Mouse (Mus musculus) midbrain, embryonic 12.5 days (tissue): ENCODE measurements around the gene Csf2rb2. TPM values are rescaled to one million over a fixed set of nuclear protein-coding genes. Genes with fewer than 3 reads are reported as not detected.

Source experiments
- ATAC-seq: fragments of 200-750 bp; cut with Nextera tagmentation; 2 replicates; pipeline ENCODE4 v1.8.0; 2017; ENCODE audit warnings: low read depth, moderate TSS enrichment, moderate library complexity; ENCODE audit not compliant: low FRiP score
- H3K27ac ChIP-seq: fragments of 300-500 bp; sonication (generic); replicated peaks from 2 replicates; pipeline ENCODE4 v1.5.1; 2016; ENCODE audit warnings: mild to moderate bottlenecking
- H3K27me3 ChIP-seq: fragments of 300-500 bp; sonication (generic); 2 replicates; pipeline ENCODE4 v1.6.1; 2016; ENCODE audit warnings: mild to moderate bottlenecking
- H3K36me3 ChIP-seq: fragments of 300-500 bp; sonication (generic); 2 replicates; pipeline ENCODE4 v1.6.1; 2016
- H3K4me1 ChIP-seq: fragments of 300-500 bp; sonication (generic); 2 replicates; pipeline ENCODE4 v1.6.1; 2016
- H3K4me2 ChIP-seq: fragments of 300-500 bp; sonication (generic); replicated peaks from 2 replicates; pipeline ENCODE4 v1.6.1; 2016; ENCODE audit warnings: mild to moderate bottlenecking, moderate library complexity
- H3K4me3 ChIP-seq: fragments of 300-500 bp; sonication (generic); 2 replicates; pipeline ENCODE4 v1.5.1; 2016; ENCODE audit warnings: mild to moderate bottlenecking
- H3K9ac ChIP-seq: fragments of 300-500 bp; sonication (generic); replicated peaks from 2 replicates; pipeline ENCODE4 v1.6.1; 2016; ENCODE audit warnings: mild to moderate bottlenecking, moderate library complexity
- H3K9me3 ChIP-seq: fragments of 300-500 bp; sonication (generic); 2 replicates; pipeline ENCODE4 v1.6.1; 2016; ENCODE audit warnings: mild to moderate bottlenecking
- WGBS: fragments of 180-500 bp; shearing (Covaris S2); methylation state at CpG from one replicate; pipeline ENCODE4 v1.1.7; 2016; 5-methylcytosine and 5-hydroxymethylcytosine counted together
- microRNA-seq: library from miRNA; unstranded; fragments of <30 nt; microRNA quantifications from one replicate; pipeline ENCODE4, GENCODE M21; 2017
- polyA plus RNA-seq: library from polyadenylated mRNA; unstranded; fragments of >200 nt; fragmentation: Nextera tagmentation; extraction: Ambion mirVana; gene quantifications from 2 replicates; pipeline ENCODE4 v1.2.1, GENCODE M21; 2016

Csf2rb2 gene
- polyA plus RNA-seq, 1 experiment from 2014 or later = 0.18 TPM

GRCm38 (mm10) chr15:78244695-78245492 lies 60.6 kb downstream of the Csf2rb2 start, which contains the start of gene Ncf4:
Gene Ncf4 (plus strand): TSS chr15:78244801.
- Histone ChIP-seq H3K4me1 (no peaks in the 10 kb centered on the region), H3K9me3 (no peaks in the 10 kb centered on the region), H3K4me3 (no peak within 1 kb of the TSS), H3K27ac (no peak within 1 kb of the TSS), H3K4me2 (no peak within 1 kb of the TSS), H3K27me3 (peaks cover 6% of the 10 kb centered on the region; the same call in 1 of the 2 replicates), H3K36me3 (no peaks in the 10 kb centered on the region), H3K9ac (no peak within 1 kb of the TSS)
- 74% methylated on average over 7 of the region's 7 CpGs for WGBS
- no peak for ATAC-seq

- Histone ChIP-seq H3K4me2 (no peak overlapping the region), H3K27ac (no peak overlapping the region)
Measured at GRCm38 (mm10) chr15:78243774-78244173, 61.7 kb downstream of the Csf2rb2 start.

GRCm38 (mm10) chr15:78243061-78243460 lies 62.5 kb downstream of the Csf2rb2 start:
- ATAC-seq = no peak
- Histone ChIP-seq H3K9me3 (no peaks in the 10 kb centered on the region), H3K4me2 (no peak overlapping the region), H3K36me3 (no peaks in the 10 kb centered on the region), H3K9ac (no peak overlapping the region), H3K4me3 (no peak overlapping the region), H3K4me1 (no peaks in the 10 kb centered on the region), H3K27ac (no peak overlapping the region), H3K27me3 (0 out of 2 replicates have a peak, but pooled peaks cover 6% of the 10 kb centered on the region)
- 80% methylated on average over 8 of the region's 8 CpGs for WGBS

More at GRCm38 (mm10) chr15:78243774-78244173, 61.7 kb downstream of the Csf2rb2 start:
- Histone ChIP-seq H3K27me3 (0 out of 2 replicates have a peak, but pooled peaks cover 6% of the 10 kb centered on the region), H3K4me3 (no peak overlapping the region), H3K9ac (no peak overlapping the region), H3K4me1 (no peaks in the 10 kb centered on the region), H3K36me3 (no peaks in the 10 kb centered on the region), H3K9me3 (no peaks in the 10 kb centered on the region)
- 76% methylated on average over 6 of the region's 6 CpGs for WGBS
- no peak for ATAC-seq

- Histone ChIP-seq H3K4me2 (no peak overlapping the region), H3K36me3 (no peaks in the 10 kb centered on the region), H3K4me3 (no peak overlapping the region), H3K9ac (no peak overlapping the region), H3K9me3 (no peaks in the 10 kb centered on the region), H3K27ac (no peak overlapping the region), H3K4me1 (no peaks in the 10 kb centered on the region), H3K27me3 (0 out of 2 replicates have a peak, but pooled peaks cover 6% of the 10 kb centered on the region)
- ATAC-seq = no peak
- 43% methylated on average over 11 of the region's 11 CpGs for WGBS
Measured at GRCm38 (mm10) chr15:78241335-78241734, 64.2 kb downstream of the Csf2rb2 start.

GRCm38 (mm10) chr15:78239956-78240617 lies 65.4 kb downstream of the Csf2rb2 start:
- Histone ChIP-seq H3K27ac (no peak overlapping the region), H3K9me3 (no peaks in the 10 kb centered on the region), H3K9ac (no peak overlapping the region), H3K4me1 (no peaks in the 10 kb centered on the region), H3K4me3 (no peak overlapping the region), H3K4me2 (no peak overlapping the region), H3K27me3 (peaks cover 9% of the 10 kb centered on the region), H3K36me3 (no peaks in the 10 kb centered on the region)
- WGBS = 81% methylated on average over 14 of the region's 14 CpGs
- ATAC-seq = no peak

- Histone ChIP-seq H3K4me3 (no peak overlapping the region), H3K9me3 (no peaks in the 10 kb centered on the region), H3K4me1 (no peaks in the 10 kb centered on the region), H3K27me3 (peaks cover 13% of the 10 kb centered on the region), H3K27ac (no peak overlapping the region), H3K36me3 (no peaks in the 10 kb centered on the region), H3K4me2 (no peak overlapping the region), H3K9ac (no peak overlapping the region)
- ATAC-seq = no peak
- WGBS = 25% methylated on average over 10 of the region's 10 CpGs
Measured at GRCm38 (mm10) chr15:78239453-78239852, 66.1 kb downstream of the Csf2rb2 start.

- Histone ChIP-seq H3K4me3 (no peak overlapping the region), H3K36me3 (no peaks in the 10 kb centered on the region), H3K9me3 (no peaks in the 10 kb centered on the region), H3K27me3 (peaks cover 7% of the 10 kb centered on the region), H3K9ac (no peak overlapping the region), H3K27ac (no peak overlapping the region), H3K4me2 (no peak overlapping the region), H3K4me1 (no peaks in the 10 kb centered on the region; the same call in 1 of the 2 replicates)
- no peak for ATAC-seq
- 73% methylated on average over 5 of the region's 5 CpGs for WGBS
Measured at GRCm38 (mm10) chr15:78234823-78235509, 70.6 kb downstream of the Csf2rb2 start.

Small RNA genes lying within 50 kb of the gene (microRNA-seq; reads per million reads assigned to microRNA genes)
- gene Mir7676-1 = not detected
- gene Mir7676-2 = not detected

Other genes with a start within 250 kb of the Csf2rb2 start
- gene Cacng2, start 185.7 kb downstream of the Csf2rb2 start, polyA plus RNA-seq = 3.1 and 3.4 TPM in 2 replicates
- gene Ift27, start 131.6 kb downstream of the Csf2rb2 start, polyA plus RNA-seq = 114 and 120 TPM in 2 replicates
- 0.38 TPM in 1 of 2 replicates, not detected in the other for gene Pvalb, start 99.3 kb downstream of the Csf2rb2 start, polyA plus RNA-seq
- gene Ncf4, start 60.9 kb downstream of the Csf2rb2 start, polyA plus RNA-seq = 3.7 and 4.6 TPM in 2 replicates
- 0.97 and 1.1 TPM in 2 replicates for gene Csf2rb, start 20.0 kb upstream of the Csf2rb2 start, polyA plus RNA-seq
- not detected in 2 replicates for gene Tex33, start 90.2 kb upstream of the Csf2rb2 start, polyA plus RNA-seq
- gene Tst, start 100.2 kb upstream of the Csf2rb2 start, polyA plus RNA-seq = 4.9 and 5.5 TPM in 2 replicates
- 2.0 and 2.1 TPM in 2 replicates for gene Mpst, start 100.7 kb upstream of the Csf2rb2 start, polyA plus RNA-seq
- gene Kctd17, start 122.8 kb upstream of the Csf2rb2 start, polyA plus RNA-seq = 76.1 and 84.8 TPM in 2 replicates
- gene Tmprss6, start 162.9 kb upstream of the Csf2rb2 start, polyA plus RNA-seq = 0.05 TPM in 1 of 2 replicates, not detected in the other
- gene Il2rb, start 189.6 kb upstream of the Csf2rb2 start, polyA plus RNA-seq = not detected in 2 replicates
- 8.2 and 9.0 TPM in 2 replicates for gene C1qtnf6, start 225.7 kb upstream of the Csf2rb2 start, polyA plus RNA-seq
- 0.05 and 0.18 TPM in 2 replicates for gene Sstr3, start 239.0 kb upstream of the Csf2rb2 start, polyA plus RNA-seq